Mouse (Mus musculus) testis, postnatal 10 days (tissue): Measurements from ENCODE around the gene Ccdc184.
A peak's percentile ranks its signal among the peaks of the same experiment; 100 is the strongest.

ENCODE experiments used
- DNase-seq: peaks from one replicate; pipeline ENCODE4 v3.0.0; 2021; ENCODE audit warnings: low spot score

Gene Ccdc184

GRCm38 (mm10) chr15:98155944-98156343 is 11.0 kb upstream of the Ccdc184 start:
- DNase-seq = no peak

GRCm38 (mm10) chr15:98157253-98157652 is 9.7 kb upstream of the Ccdc184 start:
- no peak for DNase-seq

DNA sequence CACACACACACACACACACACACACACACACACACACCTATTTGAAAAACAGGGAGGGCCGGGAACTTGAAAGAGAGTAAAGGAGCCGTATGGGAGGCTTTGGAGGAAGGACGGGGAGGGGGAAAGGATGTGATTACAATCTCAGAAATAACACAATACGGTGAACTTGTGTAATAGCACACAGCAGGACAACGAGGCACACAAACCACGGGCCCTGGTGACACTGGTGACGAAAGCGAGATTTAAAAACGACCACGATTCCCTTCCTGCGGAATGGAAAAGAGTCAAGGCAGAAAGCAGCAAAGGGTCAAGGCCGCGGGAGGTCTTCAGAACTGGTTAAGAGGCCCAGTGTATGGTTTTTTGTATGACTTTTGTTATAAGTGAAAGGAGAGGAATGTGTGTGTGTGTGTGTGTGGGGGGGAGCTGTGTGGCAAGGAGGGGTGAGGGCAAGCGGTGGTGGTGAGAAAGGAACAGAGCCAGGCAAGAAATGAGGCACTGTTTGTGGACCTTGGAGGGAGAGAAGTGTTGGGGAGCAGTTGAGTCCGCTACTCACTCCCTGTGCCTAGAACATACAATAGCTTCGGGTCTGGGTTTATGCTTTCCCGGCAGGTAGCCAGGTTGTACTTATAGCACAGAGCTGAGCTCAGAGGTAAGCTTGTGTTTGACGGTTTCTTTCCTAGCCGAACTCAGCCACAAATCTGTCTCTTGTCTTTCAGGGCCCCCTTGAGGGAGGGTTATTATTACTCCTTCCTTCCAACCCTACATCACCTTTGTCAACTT is 5.7 kb upstream of the Ccdc184 start:
- no peak for DNase-seq

DNA sequence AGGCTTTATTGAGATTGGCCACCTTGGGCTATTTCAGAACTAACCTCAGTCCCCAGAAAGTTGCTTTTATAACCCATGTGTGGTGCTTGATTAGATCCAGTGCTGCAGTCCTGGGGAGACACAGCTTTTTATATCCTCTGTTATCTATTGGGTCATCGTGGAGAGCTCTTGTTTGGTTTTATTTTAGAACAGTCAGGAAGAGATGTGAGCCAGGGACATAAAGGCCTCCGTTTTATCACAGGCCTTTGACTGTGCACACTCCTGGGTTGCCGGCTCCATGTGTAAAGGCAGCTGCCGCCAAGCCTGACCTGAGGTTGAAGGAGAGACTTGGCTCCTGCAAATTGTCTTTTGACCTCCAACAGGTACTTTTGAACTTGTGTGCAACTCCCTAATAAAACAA is 4.4 kb upstream of the Ccdc184 start:
- DNase-seq = no peak

GRCm38 (mm10) chr15:98165525-98165924 is 1.4 kb upstream of the Ccdc184 start, which contains the start of gene Asb8:
Gene Asb8 (minus strand): TSS chr15:98165625.
- DNase-seq = no peak

- DNase-seq = peak; percentile 86
Measured at GRCm38 (mm10) chr15:98167645-98168621, 975 bp downstream of the Ccdc184 start.

DNA sequence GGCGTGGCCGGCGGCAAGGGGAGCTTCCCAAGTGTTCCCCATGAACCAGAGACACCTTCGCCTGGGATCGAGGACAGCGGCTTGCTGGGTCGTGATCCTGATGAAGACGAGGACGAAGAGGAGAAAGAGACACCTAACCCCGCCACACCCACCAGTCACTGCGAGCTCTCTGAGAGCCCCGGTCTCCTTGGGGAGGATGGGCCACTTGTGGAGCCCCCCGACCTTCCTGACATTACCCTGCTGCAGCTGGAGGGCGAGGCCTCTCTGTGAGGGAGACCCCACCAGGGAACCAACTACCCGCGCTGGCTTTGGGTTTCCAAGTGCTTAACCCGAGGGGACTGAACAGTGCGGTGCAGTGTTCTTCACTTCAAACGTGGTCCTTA is 1.7 kb downstream of the Ccdc184 start:
- peak; percentile 47 for DNase-seq

- DNase-seq = no peak
Measured at GRCm38 (mm10) chr15:98170365-98170764, 3.4 kb downstream of the Ccdc184 start.

GRCm38 (mm10) chr15:98170917-98171316 is 4.0 kb downstream of the Ccdc184 start:
- no peak for DNase-seq

GRCm38 (mm10) chr15:98172113-98172512 is 5.2 kb downstream of the Ccdc184 start:
- DNase-seq = no peak

DNA sequence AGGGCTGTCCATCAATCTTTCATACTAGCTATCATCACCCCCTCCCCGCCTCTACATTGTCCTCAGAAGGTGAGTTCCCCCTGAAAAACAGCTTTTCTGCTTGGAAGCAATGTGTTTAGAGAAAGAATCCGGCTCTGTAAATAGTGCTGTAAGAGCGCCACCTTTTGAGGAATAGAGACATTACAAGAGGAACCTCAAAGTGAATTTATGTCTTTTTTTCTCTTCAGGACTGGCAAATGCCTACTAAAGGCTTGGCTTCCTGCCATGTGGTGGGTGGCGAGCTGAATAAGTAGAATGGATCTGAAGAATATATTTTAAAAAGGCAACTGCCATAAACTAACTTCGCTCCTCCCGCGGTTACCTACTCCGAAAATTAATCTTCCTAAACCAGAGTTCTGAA is 6.9 kb downstream of the Ccdc184 start:
- peak; percentile 55 for DNase-seq

DNA sequence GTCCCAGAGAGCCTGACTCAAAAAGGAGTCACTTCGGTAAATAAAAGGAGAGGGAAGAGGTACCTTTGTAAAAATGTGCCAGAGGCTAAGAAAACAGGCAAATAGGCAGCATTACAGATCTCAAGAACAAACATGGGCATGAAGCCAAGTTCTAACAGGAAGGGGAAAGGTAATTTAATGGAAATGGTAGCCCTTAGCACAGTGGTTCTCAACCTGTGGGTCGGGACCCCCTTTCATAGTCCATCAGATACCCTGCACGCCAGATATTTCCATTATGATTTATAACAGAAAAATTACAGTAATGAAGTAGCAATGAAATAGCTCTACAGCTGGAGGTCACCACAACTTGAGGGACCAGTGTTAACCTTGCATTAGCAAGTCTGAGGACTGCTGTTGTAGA is 10.4 kb downstream of the Ccdc184 start:
- no peak for DNase-seq

DNA sequence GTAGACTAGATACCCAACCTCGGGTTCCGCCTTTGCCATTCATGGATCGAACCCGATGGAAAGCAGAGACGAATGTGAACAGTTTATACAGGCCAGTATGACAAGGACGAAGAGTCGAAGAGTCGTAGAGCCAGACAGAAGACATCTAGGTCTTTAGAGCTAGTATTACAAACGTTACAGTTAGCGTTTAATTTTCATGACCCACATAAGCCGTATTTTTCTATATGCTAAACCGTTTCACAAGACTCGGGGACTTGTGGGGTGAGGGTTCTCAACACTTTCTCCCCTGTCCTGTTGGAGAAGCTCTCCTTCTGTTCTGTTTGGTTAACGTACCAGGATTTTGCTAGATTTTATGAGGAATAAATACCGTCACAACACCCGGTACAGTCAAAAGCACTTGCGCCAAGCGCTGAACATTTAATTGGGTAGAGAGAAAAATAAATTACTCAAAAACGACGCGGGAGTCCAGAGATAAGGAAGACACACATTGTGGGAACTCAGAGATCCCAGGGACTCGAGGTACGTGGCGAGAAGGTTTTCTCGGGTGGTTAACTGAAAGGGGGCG is 13.7 kb downstream of the Ccdc184 start:
- DNase-seq = no peak

DNA sequence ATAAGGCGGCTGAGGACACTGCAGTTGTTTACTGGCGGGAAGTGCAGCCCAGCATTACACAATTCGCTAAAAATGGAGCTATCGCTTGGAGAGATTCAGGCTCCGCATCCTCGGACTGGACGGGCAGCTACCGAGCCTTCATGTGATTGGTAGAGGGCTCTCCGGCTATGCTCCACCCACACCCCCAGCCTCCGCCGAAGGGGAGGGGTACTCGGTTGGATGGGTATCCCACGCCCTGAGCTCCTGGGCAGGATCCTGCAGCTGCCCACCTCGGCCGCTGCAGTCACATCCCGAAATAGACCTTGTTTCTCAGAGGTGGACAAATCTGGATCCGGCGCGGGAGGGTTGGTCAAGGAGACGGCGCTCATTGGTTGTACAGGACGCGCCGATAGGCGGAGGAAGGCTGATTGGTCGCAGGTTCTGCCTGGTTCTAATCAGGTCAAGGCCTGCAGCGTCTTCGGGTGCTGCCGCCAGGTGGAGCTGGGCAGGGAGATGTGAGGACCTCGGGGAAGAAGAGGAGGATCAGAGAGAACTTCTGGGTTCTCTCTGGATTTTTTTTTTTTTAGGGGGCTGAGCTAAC is 14.3 kb downstream of the Ccdc184 start:
- peak; percentile 96 for DNase-seq

- DNase-seq = no peak
Measured at GRCm38 (mm10) chr15:98181856-98182570, 15.1 kb downstream of the Ccdc184 start.

GRCm38 (mm10) chr15:98184456-98184855 is 17.5 kb downstream of the Ccdc184 start:
- no peak for DNase-seq

DNA sequence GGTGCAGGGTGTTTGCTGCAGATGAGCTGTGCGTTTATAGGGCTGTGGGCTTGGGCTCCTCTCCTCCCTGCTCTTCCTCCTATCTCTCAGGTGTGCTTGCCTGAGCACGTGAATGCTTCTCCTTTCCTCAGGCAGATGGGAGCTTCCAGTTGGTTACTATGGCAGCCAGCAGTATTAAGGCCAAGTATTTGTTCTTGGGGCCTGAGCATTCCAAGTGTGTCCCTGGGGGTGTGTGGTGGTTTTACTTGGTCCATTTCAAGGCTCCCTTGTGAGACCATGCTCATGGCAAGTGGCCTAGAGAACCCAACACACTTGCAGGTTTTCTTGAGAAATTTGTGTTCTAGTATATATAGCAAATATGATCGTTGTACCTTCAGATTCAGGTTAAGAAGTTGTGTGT is 28.5 kb downstream of the Ccdc184 start, which contains the start of gene Olfr288:
Olfr288 (minus strand) TSS at position 101 of the 400 bp plus-strand sequence.
- no peak for DNase-seq

DNA sequence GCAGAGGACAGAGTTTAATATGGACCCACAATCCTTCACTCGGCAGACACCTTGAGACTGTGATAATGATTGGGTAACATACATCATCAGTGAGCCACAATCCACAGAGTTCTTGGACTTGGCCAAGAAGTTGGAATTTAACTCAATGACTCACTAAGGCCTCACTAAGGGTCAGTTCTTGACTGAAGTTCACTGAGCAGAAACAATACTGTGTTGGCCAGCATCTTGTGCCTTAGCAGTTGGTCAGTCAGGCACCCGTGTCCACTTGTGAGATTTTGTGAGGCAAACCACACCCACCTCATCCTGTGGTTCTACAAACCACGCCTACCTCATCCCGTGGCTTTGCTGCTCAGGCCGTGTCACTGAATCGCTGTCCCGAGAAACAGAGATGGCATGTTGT is 42.7 kb downstream of the Ccdc184 start:
- no peak for DNase-seq

GRCm38 (mm10) chr15:98213336-98213870 is 46.4 kb downstream of the Ccdc184 start:
- DNase-seq = no peak

- DNase-seq = no peak
Measured at GRCm38 (mm10) chr15:98214130-98214529, 47.2 kb downstream of the Ccdc184 start.
